Mouse (Mus musculus): ENCODE measurements at regions not wholly inside any gene's neighbourhood (a gene's known extent, or its start where the extent isn't known, plus 50 kb on each side); places are given as distances from the start of the nearest gene placed in this dataset.

DNA sequence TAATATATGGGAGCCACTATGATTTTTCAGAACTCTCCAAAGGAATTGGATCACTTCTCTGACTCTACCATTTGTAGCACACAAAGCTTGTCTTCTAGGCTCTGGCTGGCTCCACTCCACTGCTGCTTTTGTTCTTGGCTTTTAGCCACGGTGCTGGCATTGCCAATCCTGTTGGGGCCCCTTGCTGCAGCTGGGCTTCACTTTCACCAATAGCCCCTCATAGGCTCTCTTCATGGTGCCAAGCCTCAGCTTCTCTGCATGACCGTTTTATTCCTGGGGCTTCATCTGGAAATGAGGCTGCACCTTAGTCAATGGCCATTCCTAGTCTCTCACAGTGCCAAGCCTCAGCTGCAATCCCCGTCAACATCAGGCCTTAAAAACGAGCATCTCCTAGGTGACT is 318.6 kb upstream of the Slitrk6 start:
- no peak for TF ChIP-seq EP300 (IDR thresholded peaks at IDR 0.05)
- no peak for TF ChIP-seq CTCF (IDR thresholded peaks at IDR 0.05)

Measured in lung, postnatal 0 days (tissue).